Mouse (Mus musculus) lung, adult 2 months (tissue): ENCODE results near the gene Dexi. TPM values are rescaled to one million over a fixed set of nuclear protein-coding genes. Genes with fewer than 3 reads are reported as not detected.

Experiments
- DNase-seq: peaks from one replicate; pipeline ENCODE4 v3.0.0; 2022
- H3K4me1 ChIP-seq: fragments of 200-500 bp; 2 replicates; pipeline ENCODE4 v1.6.1; 2011; ENCODE audit warnings: low read length; ENCODE audit not compliant: control insufficient read depth, insufficient read depth
- H3K4me3 ChIP-seq: fragments of 200-500 bp; replicated peaks from 2 replicates; pipeline ENCODE3; 2011; ENCODE audit warnings: low read depth, mild to moderate bottlenecking, control low read depth, low read length; ENCODE audit errors: extremely low read depth
- CTCF ChIP-seq: fragments of 200-500 bp; IDR thresholded peaks from 2 replicates; pipeline ENCODE4 v1.5.1; 2011; ENCODE audit warnings: mild to moderate bottlenecking, low read length, control low read depth; ENCODE audit not compliant: insufficient read depth
- POLR2A ChIP-seq: fragments of 200-500 bp; IDR thresholded peaks from 2 replicates; pipeline ENCODE4 v1.6.1; 2011; ENCODE audit warnings: low read depth, mild to moderate bottlenecking, control low read depth, low read length, borderline replicate concordance; ENCODE audit errors: extremely low read depth
- WGBS: fragments of 180-500 bp; shearing (Covaris S2); methylation state at CpG from one replicate; pipeline ENCODE4 v1.1.7; 2018; 5-methylcytosine and 5-hydroxymethylcytosine counted together
- polyA plus RNA-seq: library from polyadenylated mRNA; depleted of rRNA; stranded (reverse); fragments of >200 nt; gene quantifications from 2 replicates; pipeline ENCODE4 v1.2.3, GENCODE M21; 2012

Gene Dexi
- polyA plus RNA-seq, 1 experiment = 56.1 TPM

DNA sequence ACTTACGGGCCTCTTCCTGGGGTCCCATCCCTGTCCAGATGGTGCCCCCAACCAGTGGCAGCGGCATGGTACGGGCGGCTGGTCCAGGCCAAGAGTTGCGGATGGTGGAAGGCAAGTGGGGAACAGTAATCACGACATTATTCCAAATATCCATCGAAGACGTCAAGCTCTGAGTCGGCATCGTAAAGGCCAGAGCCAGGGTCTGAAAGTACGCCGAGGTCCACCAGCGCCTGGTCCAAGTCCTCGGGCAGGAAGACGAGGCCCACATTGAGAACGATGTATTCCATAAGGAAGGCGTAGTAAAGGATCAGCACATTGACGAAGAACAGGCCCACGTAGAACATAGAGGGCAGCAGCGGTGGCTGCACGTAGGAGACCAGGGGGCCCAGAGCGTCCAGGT, 588 bp downstream of the Dexi start:
- H3K4me3 ChIP-seq = peak overlapping the region; percentile 74
- WGBS = 4% methylated on average over 22 of the region's 22 CpGs
- TF ChIP-seq CTCF = no peak
- no peak for TF ChIP-seq POLR2A
- H3K4me1 ChIP-seq = peaks cover 15% of the 10 kb centered on the region
- peak; percentile 44 for DNase-seq

DNA sequence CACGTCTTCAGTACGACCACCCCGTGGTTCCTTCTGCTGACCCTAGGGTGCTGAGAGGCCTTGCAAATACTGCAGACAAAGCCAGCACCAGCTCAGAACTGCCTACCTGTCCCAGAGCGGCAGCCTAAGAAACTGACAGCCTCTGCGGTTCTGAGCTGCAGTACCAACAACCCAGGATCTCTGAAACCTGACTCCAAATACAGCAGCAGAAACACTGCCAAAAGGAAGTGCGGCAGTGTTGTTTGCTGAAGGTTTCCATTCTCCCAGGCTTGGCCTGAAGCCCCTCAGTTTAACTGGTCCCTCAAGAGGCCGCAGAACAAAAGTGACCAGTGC, 1.3 kb downstream of the Dexi start:
- Histone ChIP-seq H3K4me1 (peaks cover 15% of the 10 kb centered on the region), H3K4me3 (peak overlapping the region; percentile 74)
- peak; percentile 34 for DNase-seq
- no peak for TF ChIP-seq CTCF
- no peak for TF ChIP-seq POLR2A
- 6% methylated on average over 7 of the region's 7 CpGs for WGBS

DNA sequence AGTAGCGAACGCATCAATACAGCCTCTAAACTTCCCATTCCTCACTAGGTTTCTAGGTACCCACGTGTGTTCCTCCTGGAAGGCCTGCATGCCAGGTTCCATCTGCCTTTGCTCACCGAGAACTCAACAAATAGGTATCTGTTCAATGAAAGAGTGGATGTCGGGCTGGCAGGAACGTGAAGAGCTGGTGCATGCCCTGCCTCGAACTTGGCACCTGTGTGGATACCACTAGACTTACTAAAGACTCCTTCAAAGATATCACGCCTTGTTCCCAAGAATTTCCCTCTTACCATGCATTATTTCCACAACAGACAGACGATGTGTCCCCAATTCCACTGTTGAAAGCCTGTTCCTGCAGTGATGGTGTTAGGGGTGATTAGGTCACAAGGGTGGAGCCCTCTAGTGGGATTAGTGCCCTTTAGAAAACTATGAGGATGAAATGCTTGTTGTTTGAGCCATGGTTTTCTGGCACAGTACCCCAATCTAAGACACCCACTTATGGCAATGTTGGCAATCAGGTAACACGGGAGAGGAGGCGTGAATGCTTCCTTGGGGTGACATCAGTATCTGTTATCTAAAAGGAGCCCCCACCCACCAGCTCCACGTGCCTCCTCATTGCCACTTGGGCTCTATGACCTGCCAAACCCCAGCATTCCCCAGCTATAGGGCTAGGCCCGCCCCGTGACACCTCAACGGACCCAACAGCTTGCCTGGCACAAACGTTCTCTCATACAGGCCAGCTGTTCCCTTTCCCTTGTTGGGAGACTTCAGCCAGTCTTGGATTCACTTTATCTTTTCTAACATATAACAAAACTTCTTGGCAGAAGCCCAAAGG, 1.9 kb downstream of the Dexi start:
- Histone ChIP-seq H3K4me3 (peak overlapping the region; percentile 74), H3K4me1 (peaks cover 12% of the 10 kb centered on the region; the same call in 1 of the 2 replicates)
- no peak for TF ChIP-seq CTCF
- TF ChIP-seq POLR2A = no peak
- 46% methylated on average over 16 of the region's 16 CpGs for WGBS
- DNase-seq = no peak

DNA sequence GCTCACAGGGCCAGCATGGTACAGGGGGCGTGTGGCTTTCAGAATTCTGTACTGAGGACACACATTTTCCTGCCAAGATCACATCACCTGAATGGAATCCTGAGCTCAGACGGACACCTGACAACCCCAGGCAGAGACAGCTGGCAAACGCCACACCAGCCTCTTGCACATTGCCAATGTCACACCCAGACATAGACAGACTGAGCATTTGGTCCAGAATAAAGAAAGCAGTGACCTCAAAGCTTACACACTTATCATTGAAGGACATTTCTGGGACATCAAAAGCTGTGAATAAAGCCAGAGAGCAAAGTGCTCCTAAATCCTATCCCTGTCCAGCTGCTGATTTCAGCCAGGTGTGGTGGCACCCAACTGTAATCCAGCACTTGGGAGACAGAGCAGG, 5.9 kb downstream of the Dexi start:
- TF ChIP-seq POLR2A = no peak
- TF ChIP-seq CTCF = no peak
- WGBS = 69% methylated on average over 3 of the region's 3 CpGs
- peaks cover 10% of the 10 kb centered on the region; the same call in 1 of the 2 replicates for H3K4me1 ChIP-seq
- no peak overlapping the region for H3K4me3 ChIP-seq
- DNase-seq = no peak

DNA sequence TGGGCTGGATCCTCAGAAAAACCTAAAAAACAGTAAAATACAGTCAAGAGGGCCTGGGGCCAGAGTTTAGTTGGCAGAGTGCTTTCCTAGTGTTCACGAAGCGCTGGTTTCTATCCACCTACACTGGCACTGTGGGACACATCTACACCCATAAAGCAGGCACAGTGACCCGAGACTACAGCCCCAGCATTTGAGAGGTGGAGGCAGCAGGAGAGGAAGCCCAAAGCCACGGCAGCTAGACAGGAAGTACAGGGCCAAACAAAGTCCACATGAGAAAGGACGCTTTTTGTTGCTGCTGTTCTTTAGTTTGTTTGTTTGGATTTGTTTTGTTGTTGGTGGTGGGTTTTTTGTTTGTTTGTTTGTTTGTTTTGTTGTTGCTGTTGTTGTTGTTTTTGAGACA, 6.5 kb downstream of the Dexi start:
- TF ChIP-seq CTCF = no peak
- no peak for TF ChIP-seq POLR2A
- Histone ChIP-seq H3K4me1 (peaks cover 10% of the 10 kb centered on the region; the same call in 1 of the 2 replicates), H3K4me3 (no peak overlapping the region)
- no peak for DNase-seq
- 53% methylated on average over 5 of the region's 5 CpGs for WGBS

DNA sequence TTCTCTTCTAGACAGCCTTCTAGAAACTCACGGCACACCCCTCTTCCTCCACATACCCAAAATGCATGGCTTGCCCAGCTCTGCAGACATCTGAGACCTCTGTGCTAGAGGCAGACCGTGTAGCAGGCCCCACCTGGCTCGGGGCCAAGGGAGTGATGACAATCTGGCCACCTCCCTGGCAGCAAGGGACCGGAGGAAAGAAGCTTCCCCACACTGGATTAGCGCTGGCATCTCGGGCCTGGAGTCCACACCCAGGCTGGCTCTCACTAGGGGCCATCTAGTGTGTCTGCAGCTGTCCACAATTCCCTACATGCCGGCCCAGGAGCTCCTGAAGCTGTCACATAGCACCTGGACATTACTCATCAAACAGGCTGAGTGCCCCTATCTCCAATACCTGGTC, 8.3 kb downstream of the Dexi start:
- 64% methylated on average over 7 of the region's 7 CpGs for WGBS
- no peak for TF ChIP-seq POLR2A
- TF ChIP-seq CTCF = no peak
- Histone ChIP-seq H3K4me1 (0 out of 2 replicates have a peak, but pooled peaks cover 6% of the 10 kb centered on the region), H3K4me3 (no peak overlapping the region)
- no peak for DNase-seq

DNA sequence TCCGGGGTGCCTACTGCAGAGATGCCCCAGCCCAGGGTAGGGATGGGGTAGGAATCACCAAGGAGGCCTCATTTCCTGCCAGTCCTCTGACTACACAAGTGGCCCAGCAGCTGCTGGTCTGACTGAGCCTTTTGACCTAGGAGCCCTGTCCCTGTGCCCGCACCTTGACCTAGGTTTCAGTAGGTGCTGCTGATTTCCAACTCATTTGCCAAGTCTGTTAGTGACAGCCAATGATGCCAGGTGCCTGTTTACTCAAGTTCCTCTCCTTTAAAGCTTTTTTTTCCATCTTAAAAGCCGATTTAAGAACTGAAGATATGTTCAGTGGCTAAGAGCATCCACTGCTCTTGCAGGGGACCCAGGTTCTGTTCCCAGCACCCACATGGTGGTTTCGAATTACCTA, 9.1 kb downstream of the Dexi start:
- WGBS = 91% methylated on average over 4 of the region's 4 CpGs
- TF ChIP-seq CTCF = no peak
- no peak for TF ChIP-seq POLR2A
- H3K4me1 ChIP-seq = 0 out of 2 replicates have a peak, but pooled peaks cover 2% of the 10 kb centered on the region

DNA sequence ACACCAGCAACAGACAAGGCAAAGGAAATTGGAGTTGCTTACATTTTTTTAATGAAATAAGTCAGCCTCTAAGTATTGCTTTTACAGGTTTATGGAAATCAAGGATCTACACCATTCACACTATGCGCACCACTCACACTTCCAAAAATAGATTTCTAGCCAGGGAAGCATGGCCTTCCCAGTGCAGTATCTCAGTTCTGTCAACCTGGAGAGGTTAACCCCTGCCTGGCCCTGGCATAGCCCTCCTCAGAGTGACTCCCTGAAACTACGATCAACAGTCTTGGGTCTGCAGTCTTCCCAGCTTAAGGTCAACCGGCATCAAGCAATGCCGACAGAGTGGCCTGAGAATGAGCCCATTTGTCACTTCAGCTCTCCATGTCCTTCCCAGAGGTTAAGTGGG, 12.7 kb downstream of the Dexi start:
- 0 out of 2 replicates have a peak, but pooled peaks cover 2% of the 10 kb centered on the region for H3K4me1 ChIP-seq
- no peak for DNase-seq
- WGBS = 84% methylated on average over 4 of the region's 4 CpGs
- TF ChIP-seq POLR2A = no peak
- TF ChIP-seq CTCF = no peak
- no peak overlapping the region for H3K4me3 ChIP-seq

More for the DNA sequence above, 9.1 kb downstream of the Dexi start:
- H3K4me3 ChIP-seq = no peak overlapping the region
- DNase-seq = no peak

DNA sequence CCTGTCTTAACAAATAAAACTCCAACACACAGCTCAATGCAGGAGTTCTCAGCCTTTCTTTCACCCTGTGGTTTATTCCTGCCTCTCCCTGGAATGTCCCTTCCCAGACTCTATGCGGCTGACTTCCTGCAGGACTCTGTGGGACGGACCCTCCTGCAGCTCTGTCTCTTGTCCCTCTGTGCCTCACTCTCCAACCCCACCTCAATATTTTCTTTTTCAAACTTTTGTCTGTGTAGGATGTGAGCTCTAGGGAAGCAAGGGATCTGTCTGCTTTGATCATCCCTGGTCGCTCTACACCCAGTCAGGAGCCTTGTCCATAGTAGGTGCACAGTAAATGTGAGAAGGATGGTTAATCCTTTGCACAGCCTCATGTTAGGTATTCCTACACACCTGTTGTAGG, 14.5 kb downstream of the Dexi start:
- Histone ChIP-seq H3K4me1 (no peaks in the 10 kb centered on the region), H3K4me3 (no peak overlapping the region)
- WGBS = 75% methylated on average over 3 of the region's 3 CpGs
- TF ChIP-seq POLR2A (no peak), CTCF (no peak)
- no peak for DNase-seq

DNA sequence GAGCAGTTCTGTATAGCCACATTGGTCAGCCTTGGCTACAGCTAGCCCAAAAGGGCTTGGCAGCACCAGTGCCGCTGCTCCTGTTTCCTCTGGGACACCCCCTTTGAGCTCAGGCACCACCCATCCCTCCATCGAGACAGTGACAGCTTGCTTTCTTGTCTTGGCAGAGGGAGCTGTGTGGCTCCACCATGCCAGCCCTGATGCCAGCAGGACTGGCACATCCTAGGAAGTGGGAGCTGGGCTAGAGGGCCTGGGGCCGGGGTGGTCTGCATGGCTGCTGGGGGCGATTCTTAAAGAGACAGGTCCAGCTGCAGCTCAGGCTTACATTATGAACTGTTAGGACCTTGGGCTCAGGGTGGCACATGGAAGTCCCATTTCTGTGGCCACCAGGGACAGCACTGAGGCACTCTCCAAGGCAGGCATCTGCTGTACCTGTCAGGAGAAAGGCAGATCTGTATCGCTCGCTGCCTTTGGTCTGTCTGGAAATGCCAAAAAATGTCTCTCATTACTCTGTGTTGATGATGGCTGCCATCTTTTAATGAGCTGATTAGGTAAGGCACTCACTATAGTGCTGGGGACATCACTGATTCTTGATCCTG, 15.7 kb downstream of the Dexi start:
- Histone ChIP-seq H3K4me3 (no peak overlapping the region), H3K4me1 (no peaks in the 10 kb centered on the region)
- TF ChIP-seq POLR2A = no peak
- no peak for TF ChIP-seq CTCF
- no peak for DNase-seq
- 78% methylated on average over 6 of the region's 6 CpGs for WGBS
